Mouse (Mus musculus) thymus, adult 2 months (tissue): ENCODE results near the gene Sdk2. TPM values are rescaled to one million over a fixed set of nuclear protein-coding genes. Genes with fewer than 3 reads are reported as not detected.

Source experiments
- DNase-seq: peaks from one replicate; pipeline ENCODE4 v3.0.0; 2021
- H3K27ac ChIP-seq: fragments of 200-500 bp; 2 replicates; pipeline ENCODE4 v1.5.1; 2012; ENCODE audit warnings: low read length, control low read depth; ENCODE audit not compliant: control insufficient read depth, insufficient read depth
- H3K27me3 ChIP-seq: fragments of 200-500 bp; 2 replicates; pipeline ENCODE4 v1.6.1; 2012; ENCODE audit warnings: mild to moderate bottlenecking, low read length, moderate library complexity, mixed read lengths; ENCODE audit not compliant: control insufficient read depth, insufficient read depth
- H3K36me3 ChIP-seq: fragments of 200-500 bp; 2 replicates; pipeline ENCODE4 v1.6.1; 2012; ENCODE audit warnings: mild to moderate bottlenecking, low read length, moderate library complexity; ENCODE audit not compliant: control insufficient read depth, insufficient read depth
- H3K4me1 ChIP-seq: fragments of 200-500 bp; replicated peaks from 2 replicates; pipeline ENCODE4 v1.6.1; 2012; ENCODE audit warnings: low read length; ENCODE audit not compliant: control insufficient read depth, insufficient read depth
- H3K4me3 ChIP-seq: fragments of 200-500 bp; 2 replicates; pipeline ENCODE4 v1.5.1; 2012; ENCODE audit warnings: mild to moderate bottlenecking, low read length, control low read depth, moderate library complexity; ENCODE audit not compliant: control insufficient read depth, insufficient read depth
- CTCF ChIP-seq: fragments of 200-500 bp; IDR thresholded peaks from 2 replicates; pipeline ENCODE4 v1.5.1; 2012; ENCODE audit warnings: mild to moderate bottlenecking, control low read depth, low read length, moderate library complexity, borderline replicate concordance; ENCODE audit not compliant: control insufficient read depth, poor library complexity, insufficient read depth; ENCODE audit errors: extremely low read depth
- POLR2A ChIP-seq: fragments of 200-500 bp; IDR thresholded peaks from 2 replicates; pipeline ENCODE4 v1.6.1; 2012; ENCODE audit warnings: mild to moderate bottlenecking, low read length, control low read depth, moderate library complexity; ENCODE audit not compliant: control insufficient read depth, poor library complexity, insufficient read depth; ENCODE audit errors: extremely low read depth
- WGBS: fragments of 180-500 bp; shearing (Covaris S2); methylation state at CpG from one replicate; pipeline ENCODE4 v1.1.7; 2018; 5-methylcytosine and 5-hydroxymethylcytosine counted together
- polyA plus RNA-seq: library from polyadenylated mRNA; depleted of rRNA; stranded (reverse); fragments of >200 nt; gene quantifications from 2 replicates; pipeline ENCODE4 v1.2.3, GENCODE M21; 2012

The Sdk2 gene
- polyA plus RNA-seq, 1 experiment: 1.4 TPM

- no peaks in the 10 kb centered on the region for H3K4me1 ChIP-seq
- no peak overlapping the region for H3K27ac ChIP-seq
- no peaks in the 10 kb centered on the region for H3K27me3 ChIP-seq
- H3K36me3 ChIP-seq: no peaks in the 10 kb centered on the region
- H3K4me3 ChIP-seq: no peak overlapping the region
- WGBS: 44% methylated on average over 10 of the region's 10 CpGs
- DNase-seq: no peak
- TF ChIP-seq POLR2A (no peak), CTCF (no peak)
Observed at GRCm38 (mm10) chr11:114040391-114041035, 26.3 kb downstream of the Sdk2 start.

GRCm38 (mm10) chr11:114038036-114038435 is 28.8 kb downstream of the Sdk2 start:
- H3K4me1 ChIP-seq: no peaks in the 10 kb centered on the region
- DNase-seq: no peak
- H3K27ac ChIP-seq: no peak overlapping the region
- no peaks in the 10 kb centered on the region for H3K27me3 ChIP-seq
- no peak overlapping the region for H3K4me3 ChIP-seq
- TF ChIP-seq POLR2A (no peak), CTCF (no peak)
- H3K36me3 ChIP-seq: no peaks in the 10 kb centered on the region
- 69% methylated on average over 8 of the region's 8 CpGs for WGBS

GRCm38 (mm10) chr11:114031491-114031890 is 35.4 kb downstream of the Sdk2 start:
- H3K36me3 ChIP-seq: no peaks in the 10 kb centered on the region
- no peak for DNase-seq
- TF ChIP-seq CTCF: no peak
- no peak overlapping the region for H3K27ac ChIP-seq
- WGBS: 91% methylated on average over 10 of the region's 10 CpGs
- no peaks in the 10 kb centered on the region for H3K4me1 ChIP-seq
- no peak overlapping the region for H3K4me3 ChIP-seq
- H3K27me3 ChIP-seq: no peaks in the 10 kb centered on the region

GRCm38 (mm10) chr11:114030214-114030613 is 36.6 kb downstream of the Sdk2 start:
- Histone ChIP-seq H3K4me3 (no peak overlapping the region), H3K27me3 (no peaks in the 10 kb centered on the region), H3K4me1 (no peaks in the 10 kb centered on the region), H3K36me3 (no peaks in the 10 kb centered on the region), H3K27ac (no peak overlapping the region)
- 92% methylated on average over 7 of the region's 7 CpGs for WGBS
- no peak for TF ChIP-seq POLR2A
- no peak for TF ChIP-seq CTCF
- DNase-seq: no peak

- no peak for DNase-seq
- no peaks in the 10 kb centered on the region for H3K27me3 ChIP-seq
- TF ChIP-seq POLR2A (no peak), CTCF (no peak)
- no peak overlapping the region for H3K27ac ChIP-seq
- H3K36me3 ChIP-seq: no peaks in the 10 kb centered on the region
- H3K4me3 ChIP-seq: no peak overlapping the region
- 75% methylated on average over 6 of the region's 6 CpGs for WGBS
- H3K4me1 ChIP-seq: no peaks in the 10 kb centered on the region
Observed at GRCm38 (mm10) chr11:114028512-114028911, 38.3 kb downstream of the Sdk2 start.

GRCm38 (mm10) chr11:114028021-114028420 is 38.8 kb downstream of the Sdk2 start:
- Histone ChIP-seq H3K4me3 (no peak overlapping the region), H3K27ac (no peak overlapping the region), H3K36me3 (no peaks in the 10 kb centered on the region), H3K27me3 (no peaks in the 10 kb centered on the region), H3K4me1 (no peaks in the 10 kb centered on the region)
- DNase-seq: no peak
- WGBS: 53% methylated on average over 6 of the region's 6 CpGs
- TF ChIP-seq CTCF (no peak), POLR2A (no peak)

- WGBS: 89% methylated on average over 2 of the region's 2 CpGs
- TF ChIP-seq CTCF (no peak), POLR2A (no peak)
- Histone ChIP-seq H3K36me3 (no peaks in the 10 kb centered on the region), H3K4me1 (no peaks in the 10 kb centered on the region), H3K27me3 (no peaks in the 10 kb centered on the region), H3K4me3 (no peak overlapping the region), H3K27ac (no peak overlapping the region)
- DNase-seq: no peak
Observed at GRCm38 (mm10) chr11:114025056-114025455, 41.8 kb downstream of the Sdk2 start.
